Mouse (Mus musculus) liver, embryonic 14.5 days (tissue): ENCODE measurements around the gene Gins3. TPM values are rescaled to one million over a fixed set of nuclear protein-coding genes. Genes with fewer than 3 reads are reported as not detected.

Experiments
- ATAC-seq: fragments of 200-750 bp; cut with Nextera tagmentation; 2 replicates; pipeline ENCODE4 v1.8.0; 2017; ENCODE audit warnings: moderate number of reproducible peaks, mild to moderate bottlenecking, moderate library complexity; ENCODE audit not compliant: insufficient read depth
- DNase-seq, 3 experiments: peaks; one replicate each; pipeline ENCODE4 v3.0.0-alpha.2; 2012 to 2013; ENCODE audit warnings: low read depth in 3 of 3, low spot score in 3 of 3
- H3K27ac ChIP-seq: fragments of 300-500 bp; sonication (generic); 2 replicates; pipeline ENCODE4 v1.5.1; 2014; ENCODE audit warnings: moderate library complexity, mild to moderate bottlenecking, control low read depth, inconsistent platforms
- H3K27me3 ChIP-seq: fragments of 300-500 bp; sonication (generic); 2 replicates; pipeline ENCODE4 v1.6.1; 2014; ENCODE audit warnings: mild to moderate bottlenecking, low read length, moderate library complexity; ENCODE audit not compliant: control insufficient read depth, insufficient read depth
- H3K36me3 ChIP-seq: fragments of 300-500 bp; sonication (generic); replicated peaks from 2 replicates; pipeline ENCODE4 v1.6.1; 2014; ENCODE audit warnings: low read depth; ENCODE audit not compliant: control insufficient read depth, insufficient read depth
- H3K4me1 ChIP-seq, 2 experiments: fragments of 200-500 bp in 1 of 2; fragments of 300-500 bp in 1 of 2; sonication (generic) in 1 of 2; replicated peaks; 2 replicates each; pipeline ENCODE4 v1.6.1; 2012 to 2014; ENCODE audit warnings: antibody characterized with exemption in 1 of 2, inconsistent platforms in 1 of 2, low read length in 1 of 2; ENCODE audit not compliant: control insufficient read depth in 2 of 2, insufficient read depth in 2 of 2
- H3K4me2 ChIP-seq: fragments of 300-500 bp; sonication (generic); 2 replicates; pipeline ENCODE4 v1.6.1; 2014; ENCODE audit warnings: low read depth, mild to moderate bottlenecking, control low read depth, moderate library complexity
- H3K4me3 ChIP-seq, 2 experiments: fragments of 200-500 bp in 1 of 2; fragments of 300-500 bp in 1 of 2; sonication (generic) in 1 of 2; 2 replicates each; pipeline ENCODE4 v1.5.1; 2012 to 2014; ENCODE audit warnings: low read depth in 2 of 2, low read length in 2 of 2, mild to moderate bottlenecking in 2 of 2, control low read depth in 1 of 2, inconsistent platforms in 1 of 2, moderate library complexity in 1 of 2; ENCODE audit not compliant: insufficient read depth in 1 of 2
- H3K9ac ChIP-seq: fragments of 300-500 bp; sonication (generic); replicated peaks from 2 replicates; pipeline ENCODE4 v1.6.1; 2014; ENCODE audit warnings: mild to moderate bottlenecking, control low read depth, moderate library complexity
- H3K9me3 ChIP-seq: fragments of 300-500 bp; sonication (generic); 2 replicates; pipeline ENCODE4 v1.6.1; 2016; ENCODE audit warnings: low read length, mixed read lengths; ENCODE audit not compliant: control insufficient read depth
- CTCF ChIP-seq: IDR thresholded peaks from 2 replicates; pipeline ENCODE4 v1.5.1; 2016; ENCODE audit warnings: antibody characterized with exemption, low read depth, control low read depth
- EP300 ChIP-seq: IDR thresholded peaks from 2 replicates; pipeline ENCODE4 v1.6.1; 2016; ENCODE audit warnings: antibody characterized with exemption, low read depth
- WGBS: fragments of 180-500 bp; shearing (Covaris S2); extraction: QIAGEN DNeasy Blood & Tissue Kit; methylation state at CpG from one replicate; pipeline ENCODE4 v1.1.7; 2014; ENCODE audit not compliant: insufficient replicate concordance; 5-methylcytosine and 5-hydroxymethylcytosine counted together
- polyA plus RNA-seq, 2 experiments: library from polyadenylated mRNA; depleted of rRNA in 1 of 2; stranded (reverse) in 1 of 2; unstranded in 1 of 2; fragments of >200 nt; fragmentation: Nextera tagmentation in 1 of 2; extraction: Ambion mirVana in 1 of 2; gene quantifications; 2 replicates each; pipeline versions ENCODE4 v1.2.1 to v1.2.3; 2012 to 2014

Gene Gins3
- polyA plus RNA-seq (2012; rRNA removed) (3.2 and 4.9 TPM in 2 replicates), polyA plus RNA-seq (2014; fragmentation: Nextera tagmentation; extraction: Ambion mirVana) (9.4 and 9.8 TPM in 2 replicates)

- Histone ChIP-seq H3K9me3 (no peaks in the 10 kb centered on the region), H3K27ac (no peak within 1 kb of the TSS; the same call in 1 of the 2 replicates), H3K36me3 (peaks cover 2% of the 10 kb centered on the region), H3K4me3 (peak within 1 kb of the TSS; percentile 88 to 97), H3K27me3 (no peaks in the 10 kb centered on the region), H3K9ac (peak within 1 kb of the TSS; percentile 84), H3K4me2 (peak within 1 kb of the TSS; percentile 91), H3K4me1 (peaks cover 5 to 7% of the 10 kb centered on the region in 2 experiments)
- WGBS, result under 1% methylated on average over 52 of the region's 52 CpGs
- DNase-seq (peak; percentile 84 to 88 (median 86)), ATAC-seq (peak; percentile 92)
- TF ChIP-seq CTCF (no peak), EP300 (no peak)
Observed at GRCm38 (mm10) chr8:95633262-95634062, at the start of gene Gins3. Gene Gins3, plus strand, starts transcription at chr8:95633453.

GRCm38 (mm10) chr8:95587339-95587738, 45.9 kb upstream of the Gins3 start:
- no peaks in the 10 kb centered on the region for H3K27me3 ChIP-seq
- H3K4me3 ChIP-seq, result no peak overlapping the region
- H3K9ac ChIP-seq, result no peak overlapping the region
- H3K4me2 ChIP-seq, result no peak overlapping the region
- H3K4me1 ChIP-seq, result peaks cover 8 to 14% of the 10 kb centered on the region in 2 experiments
- no peak overlapping the region for H3K27ac ChIP-seq
- DNase-seq (no peak), ATAC-seq (no peak)
- no peaks in the 10 kb centered on the region for H3K9me3 ChIP-seq
- 72% methylated on average over 1 of the region's 1 CpGs for WGBS
- no peaks in the 10 kb centered on the region for H3K36me3 ChIP-seq
- TF ChIP-seq EP300 (no peak), CTCF (no peak)

GRCm38 (mm10) chr8:95589282-95589681, 44.0 kb upstream of the Gins3 start:
- peaks cover 19 to 31% of the 10 kb centered on the region in 2 experiments for H3K4me1 ChIP-seq
- H3K36me3 ChIP-seq, result no peaks in the 10 kb centered on the region
- peaks cover 2% of the 10 kb centered on the region for H3K9me3 ChIP-seq
- H3K27ac ChIP-seq, result no peak overlapping the region
- no peak for ATAC-seq
- no peaks in the 10 kb centered on the region for H3K27me3 ChIP-seq
- DNase-seq, result no peak
- H3K4me2 ChIP-seq, result no peak overlapping the region
- 57% methylated on average over 10 of the region's 10 CpGs for WGBS
- TF ChIP-seq CTCF (peak; percentile 33), EP300 (no peak)
- no peak overlapping the region for H3K4me3 ChIP-seq
- no peak overlapping the region for H3K9ac ChIP-seq

- H3K9me3 ChIP-seq, result peaks cover 2% of the 10 kb centered on the region
- H3K9ac ChIP-seq, result no peak overlapping the region
- H3K27ac ChIP-seq, result no peak overlapping the region
- H3K4me2 ChIP-seq, result no peak overlapping the region
- H3K4me3 ChIP-seq, result no peak overlapping the region
- 75% methylated on average over 4 of the region's 4 CpGs for WGBS
- DNase-seq (no peak), ATAC-seq (no peak)
- H3K36me3 ChIP-seq, result no peaks in the 10 kb centered on the region
- TF ChIP-seq EP300, result no peak
- no peak for TF ChIP-seq CTCF
- no peaks in the 10 kb centered on the region for H3K27me3 ChIP-seq
- H3K4me1 ChIP-seq, result peaks cover 21 to 31% of the 10 kb centered on the region in 2 experiments
Observed at GRCm38 (mm10) chr8:95590539-95590938, 42.7 kb upstream of the Gins3 start.

- no peak overlapping the region for H3K4me3 ChIP-seq
- no peak overlapping the region for H3K9ac ChIP-seq
- peak; percentile 88 for ATAC-seq
- peak in 1 of 3 experiments; percentile 81 for DNase-seq
- peak overlapping the region; percentile 86 for H3K27ac ChIP-seq
- H3K4me2 ChIP-seq, result peak overlapping the region; percentile 45
- TF ChIP-seq CTCF (no peak), EP300 (peak; percentile 77)
- H3K9me3 ChIP-seq, result peaks cover 2% of the 10 kb centered on the region
- H3K27me3 ChIP-seq, result no peaks in the 10 kb centered on the region
- WGBS, result 24% methylated on average over 12 of the region's 12 CpGs
- no peaks in the 10 kb centered on the region for H3K36me3 ChIP-seq
- H3K4me1 ChIP-seq, result peaks cover 21 to 35% of the 10 kb centered on the region in 2 experiments
Observed at GRCm38 (mm10) chr8:95592131-95592780, 41.0 kb upstream of the Gins3 start.
